Mouse (Mus musculus): ENCODE measurements around the gene Sapcd1. TPM values are rescaled to one million over a fixed set of nuclear protein-coding genes. Genes with fewer than 3 reads are reported as not detected.
A peak's percentile ranks its signal among the peaks of the same experiment; 100 is the strongest.

The Sapcd1 gene
- total RNA-seq, 4 experiments from 2014 or later, result not detected

GRCm38 (mm10) chr17:35031880-35032279 is 4.1 kb upstream of the Sapcd1 start:
- no peak for DNase-seq (ENCODE audit: low spot score in 2 of 2)

- no peak for DNase-seq (ENCODE audit: low spot score in 2 of 2)
Measured at GRCm38 (mm10) chr17:35031272-35031671, 3.5 kb upstream of the Sapcd1 start.

GRCm38 (mm10) chr17:35029691-35030532 is 2.1 kb upstream of the Sapcd1 start:
- DNase-seq (ENCODE audit: low spot score in 2 of 2), result no peak

- no peak for DNase-seq (ENCODE audit: low spot score in 2 of 2)
Measured at GRCm38 (mm10) chr17:35028315-35028714, 499 bp upstream of the Sapcd1 start.

- no peak for DNase-seq (ENCODE audit: low spot score in 2 of 2)
Measured at GRCm38 (mm10) chr17:35026206-35026605, 1.6 kb downstream of the Sapcd1 start.

GRCm38 (mm10) chr17:35024691-35025488 is 2.9 kb downstream of the Sapcd1 start:
- DNase-seq (ENCODE audit: low spot score in 2 of 2), result no peak

GRCm38 (mm10) chr17:35024261-35024660 is 3.6 kb downstream of the Sapcd1 start:
- DNase-seq (ENCODE audit: low spot score in 2 of 2), result no peak

GRCm38 (mm10) chr17:35023756-35024155 is 4.1 kb downstream of the Sapcd1 start:
- DNase-seq (ENCODE audit: low spot score in 2 of 2), result no peak

- no peak for DNase-seq (ENCODE audit: low spot score in 2 of 2)
Measured at GRCm38 (mm10) chr17:35023221-35023620, 4.6 kb downstream of the Sapcd1 start.

- no peak for DNase-seq (ENCODE audit: low spot score in 2 of 2)
Measured at GRCm38 (mm10) chr17:35022541-35023060, 5.2 kb downstream of the Sapcd1 start.

- no peak for DNase-seq (ENCODE audit: low spot score in 2 of 2)
Measured at GRCm38 (mm10) chr17:35021842-35022477, 5.9 kb downstream of the Sapcd1 start.

- peak; percentile 80 to 87 for DNase-seq (ENCODE audit: low spot score in 2 of 2)
Measured at GRCm38 (mm10) chr17:35021163-35021808, 6.5 kb downstream of the Sapcd1 start.

GRCm38 (mm10) chr17:35020551-35020950 is 7.3 kb downstream of the Sapcd1 start:
- no peak for DNase-seq (ENCODE audit: low spot score in 2 of 2)

- DNase-seq (ENCODE audit: low spot score in 2 of 2), result no peak
Measured at GRCm38 (mm10) chr17:35019894-35020293, 7.9 kb downstream of the Sapcd1 start.

GRCm38 (mm10) chr17:35018171-35018570 is 9.6 kb downstream of the Sapcd1 start:
- DNase-seq (ENCODE audit: low spot score in 2 of 2), result no peak

- no peak for DNase-seq (ENCODE audit: low spot score in 2 of 2)
Measured at GRCm38 (mm10) chr17:35017706-35018030, 10.1 kb downstream of the Sapcd1 start.

- DNase-seq (ENCODE audit: low spot score in 2 of 2), result no peak
Measured at GRCm38 (mm10) chr17:35016791-35017705, 10.8 kb downstream of the Sapcd1 start.

- peak; percentile 35 to 43 for DNase-seq (ENCODE audit: low spot score in 2 of 2)
Measured at GRCm38 (mm10) chr17:35016376-35016775, 11.4 kb downstream of the Sapcd1 start, which contains the start of gene Vwa7. TSS of gene Vwa7 (plus strand) at chr17:35016579.

- DNase-seq (ENCODE audit: low spot score in 2 of 2), result no peak
Measured at GRCm38 (mm10) chr17:35015296-35015695, 12.5 kb downstream of the Sapcd1 start.

- DNase-seq (ENCODE audit: low spot score in 2 of 2), result no peak
Measured at GRCm38 (mm10) chr17:35013221-35013620, 14.6 kb downstream of the Sapcd1 start.

All from gastrocnemius, adult 8-10 months (tissue).